Mouse (Mus musculus) lung, adult 2 months (tissue): ENCODE measurements around the gene Rnf115.

Experiments used
- CTCF ChIP-seq: fragments of 200-500 bp; IDR thresholded peaks from 2 replicates; pipeline ENCODE4 v1.5.1; 2011; ENCODE audit warnings: mild to moderate bottlenecking, low read length, control low read depth; ENCODE audit not compliant: insufficient read depth
- POLR2A ChIP-seq: fragments of 200-500 bp; IDR thresholded peaks from 2 replicates; pipeline ENCODE4 v1.6.1; 2011; ENCODE audit warnings: low read depth, mild to moderate bottlenecking, control low read depth, low read length, borderline replicate concordance; ENCODE audit errors: extremely low read depth

DNA sequence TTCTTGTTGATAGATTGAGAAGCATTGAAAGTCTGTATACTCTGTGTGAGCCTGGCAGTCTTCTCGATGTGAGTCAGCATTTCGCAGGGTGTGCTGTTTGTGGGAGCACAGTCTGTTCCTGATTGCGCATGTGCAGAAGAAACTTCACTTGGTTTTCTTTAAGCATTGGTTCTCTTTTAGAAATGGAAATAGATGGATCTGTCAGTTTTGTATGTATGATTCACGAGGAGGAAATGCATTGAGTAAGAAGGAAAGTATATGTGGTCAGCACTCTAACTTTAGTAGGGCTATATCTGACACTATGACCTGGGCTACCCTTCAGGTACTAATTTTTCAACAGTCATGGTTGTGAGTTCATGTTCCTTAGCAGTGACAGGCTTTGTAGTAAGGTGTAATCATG, 32.2 kb downstream of the Rnf115 start:
- TF ChIP-seq CTCF (no peak), POLR2A (no peak)
